Mouse (Mus musculus) G1E (cell line): ENCODE measurements around the gene Col6a2. TPM values are rescaled to one million over a fixed set of nuclear protein-coding genes. Genes with fewer than 3 reads are reported as not detected.

Experiments used
- ATAC-seq: 2 replicates; pipeline ENCODE4 v1.8.0; 2016; ENCODE audit warnings: mild to moderate bottlenecking; ENCODE audit not compliant: insufficient number of reproducible peaks, poor library complexity, low FRiP score, severe bottlenecking; ENCODE audit errors: extremely low read depth
- DNase-seq: peaks from one replicate; pipeline ENCODE4 v3.0.0; 2012; ENCODE audit warnings: low spot score
- H3K27me3 ChIP-seq: 2 replicates; pipeline ENCODE4 v1.6.1; 2012; ENCODE audit warnings: mild to moderate bottlenecking, low read length, inconsistent platforms; ENCODE audit not compliant: insufficient read depth
- H3K36me3 ChIP-seq: replicated peaks from 2 replicates; pipeline ENCODE3; 2012; ENCODE audit warnings: mild to moderate bottlenecking, inconsistent platforms
- H3K4me1 ChIP-seq: 2 replicates; pipeline ENCODE4 v1.6.1; 2012; ENCODE audit warnings: low read depth, low read length, inconsistent platforms, mixed read lengths; ENCODE audit not compliant: insufficient read depth
- H3K4me3 ChIP-seq: 2 replicates; pipeline ENCODE4 v1.5.1; 2012; ENCODE audit warnings: low read depth, mild to moderate bottlenecking, inconsistent platforms, low read length, moderate library complexity, mixed read lengths
- H3K9me3 ChIP-seq: replicated peaks from 2 replicates; pipeline ENCODE4 v1.6.1; 2012; ENCODE audit warnings: inconsistent platforms
- CTCF ChIP-seq: IDR thresholded peaks from 2 replicates; pipeline ENCODE4 v1.5.1; 2012; ENCODE audit warnings: low read depth, low read length, inconsistent platforms, mixed read lengths
- GATA1 ChIP-seq: IDR thresholded peaks from 2 replicates; pipeline ENCODE4 v1.6.1; 2012; ENCODE audit warnings: borderline replicate concordance, low read length, inconsistent platforms, mixed read lengths
- GATA2 ChIP-seq: IDR thresholded peaks from 2 replicates; pipeline ENCODE4 v1.6.1; 2012; ENCODE audit warnings: low read depth, low read length, inconsistent platforms, borderline replicate concordance
- POLR2AphosphoS5 ChIP-seq: IDR thresholded peaks from 2 replicates; pipeline ENCODE4 v1.6.1; 2012; ENCODE audit warnings: low read depth, low read length, inconsistent platforms; ENCODE audit not compliant: insufficient replicate concordance
- TAL1 ChIP-seq: conservative IDR thresholded peaks from 2 replicates; pipeline ENCODE4 v1.6.1; 2012; ENCODE audit warnings: low read depth, low read length, inconsistent platforms, mixed read lengths
- polyA plus RNA-seq: library from polyadenylated mRNA; stranded (reverse); fragments of >175 nt; gene quantifications from 2 replicates; pipeline ENCODE4 v1.2.3, GENCODE M21; 2012
- total RNA-seq, 2 experiments: library from RNA; stranded (forward) in 1 of 2; stranded (reverse) in 1 of 2; fragments of 200-1000 nt in 1 of 2; fragments of >200 nt in 1 of 2; fragmentation: Nextera tagmentation in 1 of 2; gene quantifications; 2 replicates each; pipeline ENCODE4 v1.2.3; 2014 to 2017

The Col6a2 gene
- total and polyA plus RNA-seq, 3 experiments = 0.11 TPM; not detected in 2

GRCm38 (mm10) chr10:76664156-76665115 lies 41.0 kb upstream of the Col6a2 start:
- no peak overlapping the region for H3K4me3 ChIP-seq
- H3K27me3 ChIP-seq = 0 out of 2 replicates have a peak, but pooled peaks cover 2% of the 10 kb centered on the region
- H3K9me3 ChIP-seq = no peaks in the 10 kb centered on the region
- no peaks in the 10 kb centered on the region for H3K36me3 ChIP-seq
- DNase-seq (no peak), ATAC-seq (no peak)
- no peak for TF ChIP-seq TAL1
- no peak for TF ChIP-seq GATA1
- no peak for TF ChIP-seq POLR2AphosphoS5
- TF ChIP-seq CTCF = no peak
- TF ChIP-seq GATA2 = no peak
- H3K4me1 ChIP-seq = no peaks in the 10 kb centered on the region

GRCm38 (mm10) chr10:76653345-76654336 lies 30.2 kb upstream of the Col6a2 start:
- no peaks in the 10 kb centered on the region for H3K4me1 ChIP-seq
- H3K36me3 ChIP-seq = no peaks in the 10 kb centered on the region
- no peak for TF ChIP-seq TAL1
- TF ChIP-seq CTCF = no peak
- no peak for TF ChIP-seq POLR2AphosphoS5
- no peak for TF ChIP-seq GATA1
- no peak for TF ChIP-seq GATA2
- no peaks in the 10 kb centered on the region; the same call in 1 of the 2 replicates for H3K27me3 ChIP-seq
- DNase-seq (no peak), ATAC-seq (no peak)
- H3K9me3 ChIP-seq = no peaks in the 10 kb centered on the region
- no peak overlapping the region for H3K4me3 ChIP-seq

GRCm38 (mm10) chr10:76650662-76651342 lies 27.4 kb upstream of the Col6a2 start:
- Histone ChIP-seq H3K4me3 (no peak overlapping the region), H3K27me3 (no peaks in the 10 kb centered on the region; the same call in 1 of the 2 replicates), H3K9me3 (no peaks in the 10 kb centered on the region), H3K4me1 (no peaks in the 10 kb centered on the region), H3K36me3 (no peaks in the 10 kb centered on the region)
- no peak for ATAC-seq
- no peak for DNase-seq
- TF ChIP-seq GATA1 (no peak), CTCF (no peak), POLR2AphosphoS5 (no peak), TAL1 (no peak), GATA2 (no peak)

- no peaks in the 10 kb centered on the region; the same call in 1 of the 2 replicates for H3K27me3 ChIP-seq
- DNase-seq (no peak), ATAC-seq (no peak)
- no peaks in the 10 kb centered on the region for H3K36me3 ChIP-seq
- H3K4me3 ChIP-seq = no peak overlapping the region
- H3K9me3 ChIP-seq = no peaks in the 10 kb centered on the region
- no peaks in the 10 kb centered on the region for H3K4me1 ChIP-seq
- no peak for TF ChIP-seq POLR2AphosphoS5
- no peak for TF ChIP-seq TAL1
- no peak for TF ChIP-seq GATA2
- TF ChIP-seq GATA1 = no peak
- TF ChIP-seq CTCF = no peak
Measured at GRCm38 (mm10) chr10:76648738-76649137, 25.3 kb upstream of the Col6a2 start.

- DNase-seq = no peak
- H3K36me3 ChIP-seq = no peaks in the 10 kb centered on the region
- no peak for ATAC-seq
- TF ChIP-seq CTCF = no peak
- TF ChIP-seq GATA2 = no peak
- TF ChIP-seq POLR2AphosphoS5 = no peak
- no peak for TF ChIP-seq TAL1
- no peak for TF ChIP-seq GATA1
- no peaks in the 10 kb centered on the region for H3K9me3 ChIP-seq
- H3K4me1 ChIP-seq = no peaks in the 10 kb centered on the region
- no peak overlapping the region for H3K4me3 ChIP-seq
- H3K27me3 ChIP-seq = peaks cover 2% of the 10 kb centered on the region
Measured at GRCm38 (mm10) chr10:76647390-76647789, 24.0 kb upstream of the Col6a2 start.

- ATAC-seq = no peak
Measured at GRCm38 (mm10) chr10:76645686-76646085, 22.3 kb upstream of the Col6a2 start.

More at GRCm38 (mm10) chr10:76645686-76646085, 22.3 kb upstream of the Col6a2 start:
- TF ChIP-seq TAL1 (no peak), GATA1 (no peak), CTCF (no peak), GATA2 (no peak), POLR2AphosphoS5 (no peak)
- H3K4me3 ChIP-seq = no peak overlapping the region
- no peak for DNase-seq
- no peaks in the 10 kb centered on the region for H3K36me3 ChIP-seq
- peaks cover 2% of the 10 kb centered on the region for H3K27me3 ChIP-seq
- no peaks in the 10 kb centered on the region for H3K9me3 ChIP-seq
- no peaks in the 10 kb centered on the region for H3K4me1 ChIP-seq
